Mouse (Mus musculus): ENCODE data around the gene Scml4. TPM values are rescaled to one million over a fixed set of nuclear protein-coding genes. Genes with fewer than 3 reads are reported as not detected.

Scml4 gene
- total RNA-seq, 2 experiments from 2014 or later: 5.7 to 6.6 TPM

- no peak for DNase-seq (ENCODE audit: low spot score in 2 of 2)
Measured at GRCm38 (mm10) chr10:42861446-42861845, 1.3 kb downstream of the Scml4 start.

GRCm38 (mm10) chr10:42862102-42862740, 2.1 kb downstream of the Scml4 start:
- no peak for DNase-seq (ENCODE audit: low spot score in 2 of 2)

GRCm38 (mm10) chr10:42862806-42863205, 2.6 kb downstream of the Scml4 start:
- DNase-seq (ENCODE audit: low spot score in 2 of 2): no peak

- peak; percentile 43 to 50 for DNase-seq (ENCODE audit: low spot score in 2 of 2)
Measured at GRCm38 (mm10) chr10:42863621-42864391, 3.6 kb downstream of the Scml4 start.

GRCm38 (mm10) chr10:42864696-42865095, 4.5 kb downstream of the Scml4 start:
- no peak for DNase-seq (ENCODE audit: low spot score in 2 of 2)

- DNase-seq (ENCODE audit: low spot score in 2 of 2): no peak
Measured at GRCm38 (mm10) chr10:42868416-42868815, 8.2 kb downstream of the Scml4 start.

GRCm38 (mm10) chr10:42869467-42869866, 9.3 kb downstream of the Scml4 start:
- DNase-seq (ENCODE audit: low spot score in 2 of 2): no peak

- DNase-seq (ENCODE audit: low spot score in 2 of 2): peak; percentile 16 to 45
Measured at GRCm38 (mm10) chr10:42872269-42873010, 12.3 kb downstream of the Scml4 start.

GRCm38 (mm10) chr10:42873077-42873595, 13.0 kb downstream of the Scml4 start:
- no peak for DNase-seq (ENCODE audit: low spot score in 2 of 2)

- DNase-seq (ENCODE audit: low spot score in 2 of 2): no peak
Measured at GRCm38 (mm10) chr10:42876172-42876571, 16.0 kb downstream of the Scml4 start.

- DNase-seq (ENCODE audit: low spot score in 2 of 2): no peak
Measured at GRCm38 (mm10) chr10:42879269-42879681, 19.1 kb downstream of the Scml4 start.

GRCm38 (mm10) chr10:42879682-42880081, 19.5 kb downstream of the Scml4 start:
- DNase-seq (ENCODE audit: low spot score in 2 of 2): no peak

- DNase-seq (ENCODE audit: low spot score in 2 of 2): no peak
Measured at GRCm38 (mm10) chr10:42887040-42887439, 26.9 kb downstream of the Scml4 start.

GRCm38 (mm10) chr10:42888241-42888640, 28.1 kb downstream of the Scml4 start:
- no peak for DNase-seq (ENCODE audit: low spot score in 2 of 2)

- DNase-seq (ENCODE audit: low spot score in 2 of 2): no peak
Measured at GRCm38 (mm10) chr10:42890365-42890764, 30.2 kb downstream of the Scml4 start.

GRCm38 (mm10) chr10:42892250-42892649, 32.1 kb downstream of the Scml4 start:
- DNase-seq (ENCODE audit: low spot score in 2 of 2): no peak

- no peak for DNase-seq (ENCODE audit: low spot score in 2 of 2)
Measured at GRCm38 (mm10) chr10:42892987-42893386, 32.8 kb downstream of the Scml4 start.

GRCm38 (mm10) chr10:42893857-42894256, 33.7 kb downstream of the Scml4 start:
- no peak for DNase-seq (ENCODE audit: low spot score in 2 of 2)

- no peak for DNase-seq (ENCODE audit: low spot score in 2 of 2)
Measured at GRCm38 (mm10) chr10:42894263-42894662, 34.1 kb downstream of the Scml4 start.

GRCm38 (mm10) chr10:42894696-42895095, 34.5 kb downstream of the Scml4 start:
- no peak for DNase-seq (ENCODE audit: low spot score in 2 of 2)

- DNase-seq (ENCODE audit: low spot score in 2 of 2): no peak
Measured at GRCm38 (mm10) chr10:42896621-42897020, 36.5 kb downstream of the Scml4 start.

GRCm38 (mm10) chr10:42897166-42897565, 37.0 kb downstream of the Scml4 start:
- DNase-seq (ENCODE audit: low spot score in 2 of 2): no peak

Data from layer of hippocampus, postnatal 10 days (tissue).